Mouse (Mus musculus): ENCODE results near the gene Cadps2. TPM values are rescaled to one million over a fixed set of nuclear protein-coding genes. Genes with fewer than 3 reads are reported as not detected.

The Cadps2 gene
- polyA plus RNA-seq, 1 experiment, result 0.02 TPM

DNA sequence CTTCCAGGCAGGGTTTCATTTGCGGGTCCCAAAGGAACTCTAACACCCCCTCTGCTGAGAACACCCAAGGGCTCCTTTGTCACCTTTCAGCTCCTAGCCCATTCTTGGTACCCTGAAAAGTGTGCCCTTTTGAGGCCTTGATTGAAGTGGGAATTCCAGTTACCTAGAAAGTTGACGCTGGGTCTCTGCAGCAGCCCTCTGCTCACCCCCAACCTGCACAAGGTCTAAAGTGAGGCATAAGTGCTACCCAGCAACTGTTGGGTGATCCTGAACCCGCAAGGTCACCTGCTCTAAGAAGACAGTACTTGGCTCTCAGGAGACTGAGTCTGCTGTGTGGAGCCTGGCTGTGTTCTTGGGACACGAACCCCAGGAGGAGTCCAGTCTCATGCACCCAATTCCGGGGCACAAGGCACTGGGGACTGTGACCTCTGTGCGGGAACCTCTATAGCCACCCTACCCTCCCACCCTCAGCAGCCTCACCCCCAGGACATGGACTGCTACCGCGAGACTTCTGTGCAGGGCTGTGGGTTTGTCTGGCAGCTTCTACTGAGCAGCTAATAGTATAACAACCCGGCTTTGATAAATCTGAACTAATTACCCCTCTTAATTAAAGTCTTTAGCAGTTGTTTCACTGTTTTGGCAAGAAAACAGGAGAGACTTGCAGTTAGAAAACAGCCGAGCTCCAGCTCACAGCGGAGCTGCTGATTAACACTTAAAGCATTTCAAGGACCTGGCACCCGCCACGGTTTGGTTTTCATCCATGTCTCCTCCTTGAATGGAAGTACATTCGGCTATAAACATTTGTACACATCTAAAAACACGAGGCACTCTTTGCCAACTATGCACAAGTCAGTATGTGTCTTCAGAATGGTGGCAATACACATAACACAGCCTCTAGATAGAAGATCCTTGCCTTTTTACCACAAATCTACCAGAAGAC is 595.1 kb downstream of the Cadps2 start:
- TF ChIP-seq REST (IDR thresholded peaks at IDR 0.05; ENCODE audit: insufficient read depth, insufficient read length) (no peak), MAX (IDR thresholded peaks at IDR 0.05; ENCODE audit: low read depth) (no peak), E2F4 (IDR thresholded peaks at IDR 0.05; ENCODE audit: insufficient read depth) (no peak), POLR2AphosphoS2 (IDR thresholded peaks at IDR 0.05; ENCODE audit: insufficient read length, low read depth) (no peak), SRF (IDR thresholded peaks at IDR 0.05; ENCODE audit: control insufficient read depth, insufficient read length, low read depth) (no peak), MYOG (IDR thresholded peaks at IDR 0.05; ENCODE audit: control insufficient read depth in 1 of 3, insufficient read depth in 1 of 3, insufficient read length in 2 of 3, low read depth in 2 of 3) (no peak), TCF3 (IDR thresholded peaks at IDR 0.05; ENCODE audit: insufficient read length, low read depth) (no peak), USF1 (IDR thresholded peaks at IDR 0.05; ENCODE audit: low read depth) (no peak), MYOD1 (IDR thresholded peaks at IDR 0.05; ENCODE audit: control insufficient read depth in 1 of 3, insufficient read length in 2 of 3, low read depth in 2 of 3) (no peak), TCF12 (IDR thresholded peaks at IDR 0.05; ENCODE audit: insufficient read depth, poor library complexity, severe bottlenecking) (no peak), POLR2A (IDR thresholded peaks at IDR 0.05; ENCODE audit: insufficient read length, low read depth) (no peak), CEBPB (IDR thresholded peaks at IDR 0.05; ENCODE audit: insufficient read depth, poor library complexity, severe bottlenecking) (no peak)
- Histone ChIP-seq H3K4me3 (no peak overlapping the region), H3K4me2 (ENCODE audit: low read depth) (no peak overlapping the region), H3K36me3 (ENCODE audit: control insufficient read depth, insufficient read depth) (no peaks in the 10 kb centered on the region), H3K27me3 (ENCODE audit: control insufficient read depth, insufficient read depth, insufficient read length) (peaks cover 7% of the 10 kb centered on the region), H3K79me2 (ENCODE audit: control insufficient read depth, insufficient read depth) (no peaks in the 10 kb centered on the region), H3ac (ENCODE audit: control insufficient read depth, insufficient read length) (no peak overlapping the region)

Other genes starting within 250 kb of the Cadps2 start
- not detected for gene Rnf133, start 189.1 kb downstream of the Cadps2 start, polyA plus RNA-seq (2012; fragmentation: generic; extraction: Trizol)
- gene Rnf148, start 184.3 kb downstream of the Cadps2 start, polyA plus RNA-seq (2012; fragmentation: generic; extraction: Trizol), result not detected
- not detected for gene Tas2r118, start 130.6 kb upstream of the Cadps2 start, polyA plus RNA-seq (2012; fragmentation: generic; extraction: Trizol)

All from myocyte (in vitro differentiated cells).